Mouse (Mus musculus): ENCODE results near the gene Fkbp9.

DNA sequence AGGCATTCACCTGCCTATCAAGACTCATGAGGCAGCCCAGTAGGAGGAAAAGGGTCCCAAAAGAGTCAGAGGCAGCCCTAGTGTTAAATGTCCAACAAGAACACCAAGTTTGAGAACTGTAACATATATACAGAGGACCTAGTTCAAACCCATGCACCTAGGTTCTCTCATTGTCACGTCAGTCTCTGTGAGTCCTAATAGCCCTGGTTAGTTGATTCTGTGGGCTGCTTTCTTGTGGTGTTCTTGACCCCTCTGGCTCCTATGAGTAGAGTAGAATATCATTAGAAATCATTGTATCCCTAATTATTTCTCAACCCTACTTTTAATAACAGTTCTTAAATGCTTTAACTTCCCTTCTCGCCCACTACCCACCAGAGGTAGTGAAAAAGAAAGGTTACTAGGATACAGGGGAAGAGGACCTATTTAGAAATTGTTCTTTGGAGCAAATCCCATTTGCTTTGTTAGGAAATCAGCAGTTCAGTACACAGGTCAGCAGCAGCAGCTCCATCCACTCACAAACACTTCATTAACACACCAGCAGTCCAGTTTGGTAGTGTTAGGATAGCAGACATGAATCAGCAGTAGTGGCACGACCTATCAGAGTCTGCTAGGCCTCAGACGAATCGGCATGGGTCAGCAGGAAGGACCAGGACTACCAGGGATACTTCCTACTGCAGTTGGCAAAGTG, 13.3 kb upstream of the Fkbp9 start:
- TF ChIP-seq CTCF (IDR thresholded peaks at IDR 0.05; ENCODE audit: insufficient read depth, low read length): no peak
- no peak for TF ChIP-seq POLR2A (IDR thresholded peaks at IDR 0.05; ENCODE audit: borderline replicate concordance, extremely low read depth, low read depth, low read length)

Measured in lung, adult 2 months (tissue).